Mouse (Mus musculus): ENCODE results near the gene Brd3.

DNA sequence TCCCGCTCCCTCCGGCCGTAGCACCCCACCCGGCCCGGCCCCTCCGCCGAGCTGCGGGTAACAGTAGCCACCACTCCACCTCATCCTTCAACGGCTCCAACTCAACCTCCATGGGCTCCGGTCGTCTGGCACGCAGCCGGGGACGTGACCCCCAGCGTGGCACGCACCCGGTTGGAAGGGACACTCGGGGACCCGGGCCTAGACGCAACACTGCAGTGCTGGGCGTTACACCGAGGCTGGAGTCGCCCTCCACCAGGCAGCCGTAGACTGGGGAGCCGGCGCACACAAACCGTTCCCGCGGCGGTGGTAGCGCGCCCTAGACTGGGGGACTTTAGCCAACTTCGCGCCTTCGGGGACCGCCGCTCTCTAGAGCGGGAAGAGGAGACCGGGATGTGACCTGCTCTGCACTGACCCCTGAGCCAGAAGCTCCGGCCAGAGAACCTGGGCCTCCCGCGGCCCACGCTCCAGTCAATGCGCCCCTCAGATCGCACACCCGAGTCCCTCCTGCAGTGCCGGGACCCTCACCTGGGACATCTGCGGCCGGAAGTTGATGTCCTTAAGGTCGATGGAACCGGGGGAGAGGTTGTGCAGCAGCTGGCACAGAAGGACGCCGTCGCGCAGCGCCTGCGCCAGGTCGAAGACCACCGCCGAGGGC is 81.6 kb downstream of the Brd3 start:
- TF ChIP-seq GATA1 (IDR thresholded peaks at IDR 0.05; ENCODE audit: borderline replicate concordance, low read length) (no peak), FLI1 (IDR thresholded peaks at IDR 0.05; ENCODE audit: low read length) (no peak)
